Mouse (Mus musculus) spleen, adult 18-20 months (tissue): ENCODE results near the gene Jakmip3.

ENCODE experiments used
- DNase-seq, 2 experiments: peaks; one replicate each; pipeline ENCODE4 v3.0.0; 2022; ENCODE audit warnings: mixed read lengths in 2 of 2

The Jakmip3 gene

GRCm38 (mm10) chr7:138940612-138941461, at the start of gene Jakmip3:
TSS of gene Jakmip3 (plus strand) at chr7:138940730.
- no peak for DNase-seq

- DNase-seq: no peak
Observed at GRCm38 (mm10) chr7:138898122-138898521, 42.4 kb upstream of the Jakmip3 start.

GRCm38 (mm10) chr7:138898743-138899142, 41.8 kb upstream of the Jakmip3 start:
- no peak for DNase-seq

- DNase-seq: no peak
Observed at GRCm38 (mm10) chr7:138903886-138904435, 36.6 kb upstream of the Jakmip3 start.

- no peak for DNase-seq
Observed at GRCm38 (mm10) chr7:138906441-138906840, 34.1 kb upstream of the Jakmip3 start.

- no peak for DNase-seq
Observed at GRCm38 (mm10) chr7:138907043-138907442, 33.5 kb upstream of the Jakmip3 start.

- DNase-seq: no peak
Observed at GRCm38 (mm10) chr7:138907976-138908375, 32.6 kb upstream of the Jakmip3 start.

GRCm38 (mm10) chr7:138908768-138909276, 31.7 kb upstream of the Jakmip3 start:
- DNase-seq: no peak

- DNase-seq: peak; percentile 84 to 88
Observed at GRCm38 (mm10) chr7:138909277-138910192, 31.0 kb upstream of the Jakmip3 start, which contains the start of gene Bnip3. TSS of gene Bnip3 (minus strand) at chr7:138909519.

GRCm38 (mm10) chr7:138910193-138910562, 30.4 kb upstream of the Jakmip3 start:
- no peak for DNase-seq

GRCm38 (mm10) chr7:138913616-138914015, 26.9 kb upstream of the Jakmip3 start:
- no peak for DNase-seq

GRCm38 (mm10) chr7:138919156-138919944, 21.2 kb upstream of the Jakmip3 start:
- DNase-seq: peak; percentile 46 to 50

- no peak for DNase-seq
Observed at GRCm38 (mm10) chr7:138921611-138922010, 18.9 kb upstream of the Jakmip3 start.

- DNase-seq: no peak
Observed at GRCm38 (mm10) chr7:138923756-138924425, 16.6 kb upstream of the Jakmip3 start.

GRCm38 (mm10) chr7:138928456-138928855, 12.1 kb upstream of the Jakmip3 start:
- no peak for DNase-seq

GRCm38 (mm10) chr7:138934523-138934922, 6.0 kb upstream of the Jakmip3 start:
- DNase-seq: no peak

- no peak for DNase-seq
Observed at GRCm38 (mm10) chr7:138938991-138939390, 1.5 kb upstream of the Jakmip3 start.

- no peak for DNase-seq
Observed at GRCm38 (mm10) chr7:138940256-138940611, 296 bp upstream of the Jakmip3 start.

- no peak for DNase-seq
Observed at GRCm38 (mm10) chr7:138941571-138941970, 1.0 kb downstream of the Jakmip3 start.

- DNase-seq: no peak
Observed at GRCm38 (mm10) chr7:138942301-138942700, 1.8 kb downstream of the Jakmip3 start.

- no peak for DNase-seq
Observed at GRCm38 (mm10) chr7:138945668-138946067, 5.1 kb downstream of the Jakmip3 start.

- DNase-seq: no peak
Observed at GRCm38 (mm10) chr7:138947741-138948140, 7.2 kb downstream of the Jakmip3 start.
